Mouse (Mus musculus) midbrain, embryonic 14.5 days (tissue): ENCODE results near the gene Rab4b. TPM values are rescaled to one million over a fixed set of nuclear protein-coding genes. Genes with fewer than 3 reads are reported as not detected.

Experiments used
- ATAC-seq: fragments of 200-750 bp; cut with Nextera tagmentation; 2 replicates; pipeline ENCODE4 v1.8.0; 2017; ENCODE audit warnings: moderate number of reproducible peaks, moderate library complexity; ENCODE audit not compliant: low FRiP score, low TSS enrichment
- DNase-seq: peaks from one replicate; pipeline ENCODE4 v3.0.0-alpha.2; 2015
- H3K27ac ChIP-seq: fragments of 300-500 bp; sonication (generic); replicated peaks from 2 replicates; pipeline ENCODE4 v1.5.1; 2014; ENCODE audit warnings: mild to moderate bottlenecking, low read depth, low read length, moderate library complexity
- H3K27me3 ChIP-seq: fragments of 300-500 bp; sonication (generic); 2 replicates; pipeline ENCODE4 v1.6.1; 2014; ENCODE audit warnings: low read length, control low read depth, mixed read lengths; ENCODE audit not compliant: control insufficient read depth, insufficient read depth
- H3K36me3 ChIP-seq: fragments of 300-500 bp; sonication (generic); 2 replicates; pipeline ENCODE4 v1.6.1; 2014; ENCODE audit warnings: low read length, control low read depth; ENCODE audit not compliant: control insufficient read depth, insufficient read depth
- H3K4me1 ChIP-seq: fragments of 300-500 bp; sonication (generic); 2 replicates; pipeline ENCODE4 v1.6.1; 2014; ENCODE audit warnings: mild to moderate bottlenecking, antibody characterized with exemption, low read length, control low read depth; ENCODE audit not compliant: control insufficient read depth, insufficient read depth
- H3K4me2 ChIP-seq: fragments of 300-500 bp; sonication (generic); 2 replicates; pipeline ENCODE4 v1.6.1; 2014; ENCODE audit warnings: mild to moderate bottlenecking, low read length, moderate library complexity
- H3K4me3 ChIP-seq: fragments of 300-500 bp; sonication (generic); replicated peaks from 2 replicates; pipeline ENCODE4 v1.5.1; 2014; ENCODE audit warnings: low read depth, low read length
- H3K9ac ChIP-seq: fragments of 300-500 bp; sonication (generic); replicated peaks from 2 replicates; pipeline ENCODE4 v1.6.1; 2014; ENCODE audit warnings: mild to moderate bottlenecking, low read length, moderate library complexity
- H3K9me3 ChIP-seq: fragments of 300-500 bp; sonication (generic); 2 replicates; pipeline ENCODE4 v1.6.1; 2016; ENCODE audit warnings: low read length, control low read depth, mixed read lengths; ENCODE audit not compliant: control insufficient read depth
- WGBS: fragments of 180-500 bp; shearing (Covaris S2); extraction: QIAGEN DNeasy Blood & Tissue Kit; methylation state at CpG from one replicate; pipeline ENCODE4 v1.1.7; 2014; 5-methylcytosine and 5-hydroxymethylcytosine counted together
- polyA plus RNA-seq: library from polyadenylated mRNA; unstranded; fragments of >200 nt; fragmentation: Nextera tagmentation; extraction: Ambion mirVana; gene quantifications from 2 replicates; pipeline ENCODE4 v1.2.1, GENCODE M21; 2014

The Rab4b gene
- polyA plus RNA-seq, 1 experiment from 2014 or later = 87.7 TPM

DNA sequence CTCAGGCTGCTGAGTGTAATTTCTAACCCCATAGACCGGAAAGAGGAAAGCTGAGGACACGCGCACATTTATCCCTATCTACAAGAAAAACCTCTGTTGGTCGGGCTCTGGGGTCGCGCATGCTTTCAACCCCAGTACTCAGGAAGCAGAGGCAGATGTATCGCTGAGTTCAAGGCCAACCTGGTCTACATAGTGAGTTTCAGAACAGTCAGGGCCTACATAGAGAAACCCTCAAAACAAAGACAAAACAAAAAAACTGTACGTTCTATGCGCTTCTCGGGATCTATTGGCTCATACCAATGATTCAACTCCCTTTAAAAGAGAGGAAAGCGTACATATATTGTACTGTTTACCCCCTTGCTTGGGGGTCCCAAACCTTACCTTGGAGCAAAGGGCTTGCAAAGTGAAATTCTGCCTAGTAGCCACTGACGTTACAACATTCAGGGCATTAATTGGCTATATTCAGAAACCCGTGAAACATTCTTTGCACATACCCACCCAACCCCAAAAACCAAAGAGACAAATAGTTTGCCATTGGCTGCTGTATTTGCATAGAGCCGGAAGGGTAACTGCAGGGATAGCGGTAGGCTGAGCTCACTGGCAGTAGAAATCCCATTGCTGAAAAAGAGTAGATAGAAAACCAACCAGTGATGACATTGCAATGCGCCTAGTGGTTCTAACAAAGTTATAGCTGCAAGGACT is 672 bp upstream of the Rab4b start:
- peaks cover 14% of the 10 kb centered on the region for H3K4me1 ChIP-seq
- H3K4me2 ChIP-seq = peak overlapping the region; percentile 51
- H3K9me3 ChIP-seq = no peaks in the 10 kb centered on the region
- peak overlapping the region; percentile 58 for H3K4me3 ChIP-seq
- H3K27ac ChIP-seq = peak overlapping the region; percentile 82
- 46% methylated on average over 16 of the region's 16 CpGs for WGBS
- ATAC-seq = peak; percentile 6; the same call in 1 of the 2 replicates
- H3K27me3 ChIP-seq = no peaks in the 10 kb centered on the region
- H3K9ac ChIP-seq = 0 out of 2 replicates have a peak overlapping the region, but pooled peaks have one; percentile 32
- H3K36me3 ChIP-seq = peaks cover 16% of the 10 kb centered on the region
- no peak for DNase-seq

DNA sequence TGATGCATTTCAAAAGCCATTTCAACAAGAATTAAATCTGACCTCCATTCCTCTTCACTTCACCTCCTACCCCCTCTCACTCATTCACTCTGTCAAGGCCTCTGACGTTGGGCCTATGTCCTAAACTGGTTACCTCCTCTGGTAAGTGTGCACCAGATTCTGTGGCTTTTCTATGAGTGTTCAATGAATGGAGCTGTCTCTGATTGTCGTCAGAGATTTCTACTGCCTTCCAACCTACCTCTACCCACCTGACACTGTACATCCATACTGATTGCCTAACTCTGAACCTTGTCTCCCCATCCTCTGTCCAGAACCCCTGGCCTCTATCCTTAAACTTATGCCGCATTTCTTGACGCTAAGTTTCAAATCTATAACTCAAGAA is 763 bp downstream of the Rab4b start:
- peak overlapping the region; percentile 57 for H3K4me2 ChIP-seq
- peak overlapping the region; percentile 58 for H3K4me3 ChIP-seq
- H3K9me3 ChIP-seq = no peaks in the 10 kb centered on the region
- H3K36me3 ChIP-seq = peaks cover 25% of the 10 kb centered on the region
- H3K27ac ChIP-seq = peak overlapping the region; percentile 85
- 0 out of 2 replicates have a peak, but pooled peaks have one; percentile 0 for ATAC-seq
- peaks cover 14% of the 10 kb centered on the region for H3K4me1 ChIP-seq
- DNase-seq = no peak
- WGBS = 21% methylated on average over 4 of the region's 4 CpGs
- peak overlapping the region; percentile 47 for H3K9ac ChIP-seq
- no peaks in the 10 kb centered on the region for H3K27me3 ChIP-seq

DNA sequence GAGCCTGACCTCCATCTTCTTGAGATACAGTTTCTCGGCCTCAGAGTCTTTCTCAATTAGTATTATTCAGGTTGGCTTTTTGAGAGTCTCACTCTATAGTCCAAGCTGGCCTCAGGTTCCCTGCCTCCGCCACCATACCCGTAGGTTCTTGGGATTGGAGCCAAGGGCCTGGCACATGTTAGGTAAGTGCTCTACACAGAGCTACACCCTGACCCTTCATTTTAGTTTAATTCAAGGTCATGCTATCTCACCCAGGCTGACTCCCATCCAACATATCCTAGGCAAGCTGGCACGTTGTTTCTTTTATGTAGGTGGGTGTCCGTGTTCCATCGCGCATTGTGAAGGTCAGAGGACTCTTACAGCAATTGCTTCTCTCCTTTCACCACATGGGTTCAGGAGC is 3.8 kb downstream of the Rab4b start:
- 94% methylated on average over 7 of the region's 7 CpGs for WGBS

DNA sequence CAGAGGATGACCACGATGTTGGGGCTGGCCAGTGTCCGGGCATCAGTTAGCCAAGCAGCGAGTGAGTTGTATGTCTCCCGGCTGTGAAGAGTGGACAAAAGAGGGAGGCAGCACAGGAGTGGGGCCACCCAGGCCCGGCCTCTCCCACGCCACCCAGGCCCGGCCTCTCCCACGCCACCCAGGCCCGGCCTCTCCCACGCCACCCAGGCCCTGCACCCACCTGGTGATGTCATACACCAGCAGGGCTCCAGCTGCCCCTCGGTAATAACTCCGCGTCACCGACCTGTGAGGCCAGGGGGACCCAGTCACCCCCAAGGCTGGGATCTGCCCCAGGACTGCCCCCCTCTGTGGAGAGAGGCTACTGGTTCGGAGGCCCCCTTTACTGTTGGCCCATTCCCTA is 4.2 kb downstream of the Rab4b start:
- no peak overlapping the region for H3K27ac ChIP-seq
- no peak overlapping the region for H3K4me3 ChIP-seq
- peaks cover 45% of the 10 kb centered on the region for H3K36me3 ChIP-seq
- H3K9me3 ChIP-seq = no peaks in the 10 kb centered on the region
- H3K4me2 ChIP-seq = no peak overlapping the region
- no peaks in the 10 kb centered on the region for H3K27me3 ChIP-seq
- no peak for ATAC-seq
- no peak overlapping the region for H3K9ac ChIP-seq
- 93% methylated on average over 15 of the region's 15 CpGs for WGBS
- peaks cover 7% of the 10 kb centered on the region for H3K4me1 ChIP-seq
- DNase-seq = no peak

More for the DNA sequence above, 3.8 kb downstream of the Rab4b start:
- H3K4me2 ChIP-seq = no peak overlapping the region
- no peak for DNase-seq
- peaks cover 11% of the 10 kb centered on the region for H3K4me1 ChIP-seq
- H3K27ac ChIP-seq = no peak overlapping the region
- no peak overlapping the region for H3K9ac ChIP-seq
- H3K27me3 ChIP-seq = no peaks in the 10 kb centered on the region
- H3K9me3 ChIP-seq = no peaks in the 10 kb centered on the region
- H3K36me3 ChIP-seq = peaks cover 45% of the 10 kb centered on the region
- no peak for ATAC-seq
- H3K4me3 ChIP-seq = no peak overlapping the region

DNA sequence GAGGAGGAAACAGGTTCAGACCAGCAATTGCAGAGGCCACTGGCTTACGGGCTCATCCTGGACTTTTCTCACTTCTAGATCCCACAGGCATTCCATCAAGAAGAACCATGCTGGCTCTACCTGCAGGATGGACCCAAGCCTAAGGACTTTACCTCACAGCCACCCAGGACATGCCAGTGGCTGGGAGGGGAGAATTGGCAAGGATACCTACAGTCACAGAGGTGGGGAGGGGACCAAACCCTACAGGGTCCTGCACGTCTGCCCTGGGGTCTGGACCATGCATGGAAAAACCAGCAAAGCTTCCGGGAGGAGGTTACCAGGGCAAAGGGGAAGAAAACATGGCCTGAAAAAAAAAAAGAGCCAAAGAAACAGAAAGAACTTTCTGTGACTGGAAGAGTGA is 7.7 kb downstream of the Rab4b start:
- Histone ChIP-seq H3K4me3 (no peak overlapping the region), H3K27ac (no peak overlapping the region), H3K36me3 (peaks cover 45% of the 10 kb centered on the region), H3K9me3 (no peaks in the 10 kb centered on the region), H3K9ac (no peak overlapping the region), H3K4me2 (no peak overlapping the region), H3K27me3 (no peaks in the 10 kb centered on the region), H3K4me1 (peaks cover 5% of the 10 kb centered on the region; the same call in 1 of the 2 replicates)
- 88% methylated on average over 3 of the region's 3 CpGs for WGBS
- ATAC-seq (no peak), DNase-seq (no peak)

DNA sequence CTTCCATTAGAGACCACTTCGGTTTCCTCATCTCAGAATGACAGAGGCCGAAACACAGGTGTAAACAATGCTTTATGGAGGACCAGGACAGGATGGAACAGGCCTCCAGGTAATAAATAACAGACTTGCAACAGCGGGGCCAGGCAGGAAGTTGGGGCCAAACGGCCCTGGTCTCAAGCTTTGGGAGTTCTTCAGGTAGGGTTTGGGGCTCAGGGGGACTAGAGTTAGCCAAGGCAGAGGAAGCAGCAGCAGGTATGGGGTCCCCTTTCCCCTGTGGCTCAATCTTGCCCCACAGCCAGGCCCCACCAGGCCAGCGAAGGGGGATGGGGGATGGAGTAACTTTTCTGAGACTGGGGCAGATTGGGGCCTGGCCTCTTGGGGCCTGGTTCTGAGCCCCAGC is 10.3 kb downstream of the Rab4b start:
- Histone ChIP-seq H3K4me1 (peaks cover 27% of the 10 kb centered on the region), H3K4me2 (no peak overlapping the region), H3K36me3 (peaks cover 41% of the 10 kb centered on the region), H3K27me3 (no peaks in the 10 kb centered on the region), H3K27ac (no peak overlapping the region), H3K4me3 (no peak overlapping the region), H3K9me3 (no peaks in the 10 kb centered on the region), H3K9ac (no peak overlapping the region)
- ATAC-seq (no peak), DNase-seq (no peak)
- 94% methylated on average over 5 of the region's 5 CpGs for WGBS

DNA sequence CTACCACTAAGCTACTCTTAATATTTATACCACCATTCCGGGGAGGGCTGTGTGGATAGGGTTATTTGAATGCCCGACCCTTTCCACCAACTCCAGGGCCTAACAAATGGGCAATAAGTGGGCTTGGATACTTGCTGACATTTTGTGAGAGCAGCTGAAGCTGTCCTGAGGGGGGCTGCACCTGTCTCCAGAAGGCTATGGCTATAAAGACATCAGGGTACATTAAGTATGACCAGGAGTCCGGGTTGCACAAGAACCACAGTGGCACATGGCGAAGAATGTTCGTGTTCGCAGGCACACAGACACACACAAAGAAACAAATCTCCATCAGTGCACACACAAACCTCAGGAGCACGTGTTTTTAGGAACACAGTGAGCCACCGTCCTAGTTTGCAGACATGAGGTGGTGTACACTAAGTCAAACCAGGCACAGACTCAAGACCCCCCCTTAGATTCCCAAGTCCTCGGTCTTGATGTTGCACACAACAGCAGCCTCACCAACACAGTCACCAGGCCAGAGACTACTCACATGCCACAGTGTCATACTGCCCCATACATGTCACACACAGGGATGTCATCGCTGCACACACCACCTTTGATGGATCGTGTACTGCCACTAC is 11.1 kb downstream of the Rab4b start:
- Histone ChIP-seq H3K27ac (peak overlapping the region; percentile 99), H3K27me3 (no peaks in the 10 kb centered on the region), H3K36me3 (peaks cover 40% of the 10 kb centered on the region), H3K4me2 (peak overlapping the region; percentile 88), H3K4me1 (peaks cover 35% of the 10 kb centered on the region), H3K9ac (peak overlapping the region; percentile 87), H3K9me3 (no peaks in the 10 kb centered on the region), H3K4me3 (peak overlapping the region; percentile 78)
- DNase-seq = no peak
- WGBS = 74% methylated on average over 11 of the region's 11 CpGs
- ATAC-seq = no peak

DNA sequence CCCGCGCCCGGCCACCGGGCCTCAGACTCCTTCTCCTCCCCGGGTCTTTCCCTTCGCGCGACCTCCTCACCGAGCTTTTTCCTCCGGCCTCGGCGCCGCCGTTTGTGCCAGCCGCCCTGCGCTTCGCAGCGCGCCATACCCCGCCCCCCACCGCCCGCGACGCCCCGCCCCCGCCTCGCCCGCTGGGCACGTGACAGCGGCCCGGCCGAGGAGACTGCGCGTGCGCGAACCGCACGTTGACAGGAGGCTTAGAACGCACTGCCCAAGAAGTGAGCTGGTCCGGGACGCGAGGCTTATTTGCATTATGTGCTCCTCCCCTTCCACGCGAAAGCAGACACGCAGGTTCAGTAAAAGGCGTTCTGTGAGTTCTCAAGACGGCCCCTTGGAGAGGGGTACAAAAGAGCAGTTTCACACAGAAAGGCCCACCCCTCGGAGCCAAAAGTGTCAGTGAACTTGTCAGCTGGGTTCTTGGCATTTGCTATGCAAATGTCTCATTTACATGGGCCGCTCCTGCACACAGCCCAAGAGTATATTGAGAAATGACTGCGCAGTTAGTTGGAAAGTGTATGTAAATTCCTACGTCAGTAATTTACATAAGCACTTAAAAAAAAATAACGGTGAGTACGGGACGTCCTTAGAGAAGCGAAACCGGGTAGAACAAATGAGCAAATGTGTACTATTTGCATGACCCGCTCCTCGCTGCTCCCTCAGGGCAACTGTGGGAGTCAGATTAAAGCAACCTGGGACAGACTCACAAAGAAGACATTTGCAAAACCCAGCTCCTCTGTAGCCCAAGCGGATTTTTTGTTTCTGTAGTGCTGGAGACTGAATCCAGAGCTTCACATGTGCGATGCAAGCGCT is 11.9 kb downstream of the Rab4b start, which contains the start of gene Egln2:
Egln2 (minus strand) TSS at position 189 of the 861 bp plus-strand sequence.
- 2% methylated on average over 61 of the region's 61 CpGs for WGBS
- peaks cover 35% of the 10 kb centered on the region for H3K4me1 ChIP-seq
- H3K36me3 ChIP-seq = peaks cover 38% of the 10 kb centered on the region

More for the DNA sequence above, 11.9 kb downstream of the Rab4b start, which contains the start of gene Egln2:
- peak within 1 kb of the TSS; percentile 78 for H3K4me3 ChIP-seq
- peak within 1 kb of the TSS; percentile 99 for H3K27ac ChIP-seq
- ATAC-seq (peak; percentile 87), DNase-seq (peak; percentile 98)
- H3K9ac ChIP-seq = peak within 1 kb of the TSS; percentile 87
- H3K27me3 ChIP-seq = no peaks in the 10 kb centered on the region
- H3K4me2 ChIP-seq = peak within 1 kb of the TSS; percentile 88
- no peaks in the 10 kb centered on the region for H3K9me3 ChIP-seq
